Mouse (Mus musculus) mouse trophoblast stem cell (cell line): ENCODE results near the gene Psmd1.

Source experiments
- in situ Hi-C, 2 experiments: fragments of 300-500 bp; cut with MseI, MboI; formaldehyde crosslinking; loops; 2 replicates in 1 of 2; 3 replicates in 1 of 2; pipeline ENCODE4 v1.15.1; 2025

Psmd1 gene

DNA sequence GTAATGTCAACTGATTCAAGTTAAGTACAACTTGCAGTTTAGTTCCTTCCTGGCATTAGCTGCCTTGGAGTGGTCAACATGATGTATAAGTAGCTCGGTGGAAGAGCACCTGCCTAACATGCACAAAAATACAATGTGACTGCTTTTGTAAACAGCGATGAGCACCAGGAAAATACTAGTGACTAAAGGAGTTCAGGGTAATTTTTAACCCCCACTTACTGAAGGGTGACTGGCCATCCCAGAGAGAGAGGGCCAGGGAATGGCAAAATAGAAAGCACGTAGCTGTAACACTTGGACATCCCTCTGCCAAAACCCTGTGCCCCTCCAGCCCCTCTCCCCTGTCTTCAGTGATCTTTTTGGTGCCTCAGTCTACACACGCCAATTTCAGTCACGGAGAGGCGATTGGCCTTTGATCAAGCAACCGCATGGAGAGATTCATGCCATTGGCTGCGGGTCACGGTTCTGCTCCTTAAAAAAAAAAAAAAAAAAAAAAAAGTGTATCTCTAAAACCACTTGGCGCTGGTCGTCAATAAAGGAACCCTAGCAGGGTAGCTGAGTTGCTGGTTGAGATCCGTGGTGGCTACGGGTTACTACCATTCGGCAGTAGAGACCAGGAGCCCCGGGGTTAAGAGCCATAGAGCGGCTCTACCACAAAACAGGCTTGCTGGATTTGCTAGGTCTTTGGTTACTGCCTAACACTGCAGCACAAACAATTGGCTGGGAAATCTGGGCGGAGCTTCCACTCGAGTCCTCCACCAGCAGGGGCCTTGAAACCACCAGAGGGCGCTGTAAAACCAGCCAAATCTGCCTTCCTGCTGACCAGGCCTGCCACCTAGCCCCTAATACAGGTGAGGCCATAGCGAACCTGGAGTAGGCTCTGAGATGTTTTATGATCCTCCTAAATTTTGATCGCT, 5.1 kb upstream of the Psmd1 start:
- in situ Hi-C loops = no loop called here

- in situ Hi-C loops = no loop called here
These were observed 1.7 kb upstream of the Psmd1 start for GRCm38 (mm10) chr1:86062523-86062922.

DNA sequence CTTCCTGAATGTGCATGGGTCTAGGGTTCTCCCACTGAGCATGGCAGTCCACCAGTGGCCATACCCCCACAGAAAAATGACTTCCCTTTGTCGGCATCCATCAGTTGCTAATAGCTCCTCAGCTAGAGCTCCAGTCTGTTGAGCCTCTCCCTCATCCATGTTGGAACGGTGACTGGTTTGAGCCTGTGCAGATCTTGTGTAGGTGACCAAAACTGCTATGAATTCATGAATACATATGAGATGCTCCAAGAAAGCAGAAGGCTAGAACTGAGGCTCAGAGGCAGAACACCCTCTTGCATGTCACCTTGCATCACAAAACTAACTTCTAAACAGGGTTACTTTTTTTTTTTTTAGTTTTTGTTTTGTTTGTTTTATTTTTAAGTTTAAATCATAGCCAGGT, 12.4 kb downstream of the Psmd1 start:
- in situ Hi-C loops = no loop called here

DNA sequence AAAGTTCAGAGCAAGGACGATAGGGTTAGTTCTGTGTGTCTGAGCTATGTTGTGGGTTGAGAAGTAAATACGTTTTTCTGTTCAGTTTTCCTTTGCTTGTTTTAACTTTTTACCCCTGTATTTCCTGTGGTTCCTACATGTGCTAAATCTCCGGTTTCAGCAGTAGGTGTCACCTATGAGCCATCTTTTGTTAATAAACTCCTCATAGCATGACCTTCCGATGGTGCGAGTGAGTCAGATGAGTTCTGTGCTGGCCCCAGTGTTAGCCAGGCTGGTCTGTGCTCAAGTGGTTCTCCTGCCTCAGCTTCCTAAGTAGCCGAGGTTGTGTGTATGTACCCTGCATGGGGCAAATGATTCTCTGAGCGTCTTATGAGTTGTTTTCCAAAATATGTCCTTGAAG, 30.2 kb downstream of the Psmd1 start:
- in situ Hi-C loops = no loop called here

GRCm38 (mm10) chr1:86105054-86105453, 40.9 kb downstream of the Psmd1 start:
- in situ Hi-C loops = no loop called here

DNA sequence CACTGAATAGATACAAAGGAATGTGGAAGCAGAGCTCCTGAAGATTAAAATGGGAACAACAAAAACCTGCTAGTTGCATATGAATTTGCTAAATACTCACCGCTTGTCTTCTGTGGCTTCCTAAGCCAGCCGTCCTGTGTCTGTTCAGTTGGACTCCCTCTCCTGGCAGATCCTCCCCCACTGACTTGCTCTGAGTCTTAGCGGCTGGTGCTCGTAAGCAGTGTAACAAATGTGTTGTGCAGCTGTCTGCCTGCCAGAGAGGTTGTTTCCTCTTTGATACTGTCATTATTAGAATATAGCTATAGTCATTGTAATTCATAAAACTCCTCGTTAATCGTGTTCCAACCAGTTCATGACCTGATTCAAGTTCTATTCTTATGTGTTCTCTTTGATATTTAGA, 47.6 kb downstream of the Psmd1 start, which contains the start of gene Htr2b:
TSS of gene Htr2b (minus strand) at position 192 of the 400 bp plus-strand sequence.
- in situ Hi-C loops = no loop called here

GRCm38 (mm10) chr1:86114141-86114540, 50.0 kb downstream of the Psmd1 start:
- in situ Hi-C loops = no loop called here

DNA sequence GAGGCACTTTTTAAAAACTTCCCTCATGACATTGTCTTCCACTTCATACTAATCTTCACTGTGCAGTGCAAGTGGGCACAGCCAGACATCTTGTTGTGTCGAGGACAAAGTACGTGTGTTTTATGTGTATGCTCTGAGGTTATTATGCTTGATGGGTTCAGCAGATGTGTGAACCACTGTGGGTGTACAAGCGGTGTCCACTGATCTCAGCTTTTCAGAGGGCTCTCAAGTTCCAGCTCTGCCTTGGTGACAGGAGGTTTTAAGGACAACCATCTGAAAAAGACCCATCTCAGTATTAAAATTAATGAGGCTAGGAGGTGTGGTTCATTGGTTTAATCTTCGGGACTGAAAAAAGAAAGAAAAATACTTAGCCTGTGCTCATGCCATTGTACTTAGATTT, 55.4 kb downstream of the Psmd1 start:
- in situ Hi-C loops = no loop called here

DNA sequence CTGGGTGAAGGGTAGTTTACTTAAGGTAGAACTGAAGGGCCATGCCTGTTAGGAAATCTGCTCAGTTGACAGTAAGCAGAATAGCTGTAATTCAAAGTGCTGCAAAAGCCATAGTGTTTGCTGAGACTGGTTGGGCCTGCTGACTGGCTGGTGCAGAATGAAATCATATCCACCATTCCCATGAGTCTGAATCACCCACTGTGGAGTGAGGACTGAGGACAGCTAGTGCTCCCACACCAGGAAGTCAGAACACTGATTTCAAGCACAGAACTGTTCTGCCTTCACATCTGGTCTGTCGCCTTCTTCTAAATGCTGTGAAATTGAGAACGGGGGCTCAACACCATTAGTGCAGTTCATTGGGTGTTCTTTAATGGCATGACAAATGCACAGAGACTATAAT, 61.8 kb downstream of the Psmd1 start:
- in situ Hi-C loops = no loop called here

GRCm38 (mm10) chr1:86133337-86133736, 69.2 kb downstream of the Psmd1 start, which contains the start of gene Gm21972:
TSS of gene Gm21972 (plus strand) at chr1:86133637.
- in situ Hi-C loops = no loop called here

DNA sequence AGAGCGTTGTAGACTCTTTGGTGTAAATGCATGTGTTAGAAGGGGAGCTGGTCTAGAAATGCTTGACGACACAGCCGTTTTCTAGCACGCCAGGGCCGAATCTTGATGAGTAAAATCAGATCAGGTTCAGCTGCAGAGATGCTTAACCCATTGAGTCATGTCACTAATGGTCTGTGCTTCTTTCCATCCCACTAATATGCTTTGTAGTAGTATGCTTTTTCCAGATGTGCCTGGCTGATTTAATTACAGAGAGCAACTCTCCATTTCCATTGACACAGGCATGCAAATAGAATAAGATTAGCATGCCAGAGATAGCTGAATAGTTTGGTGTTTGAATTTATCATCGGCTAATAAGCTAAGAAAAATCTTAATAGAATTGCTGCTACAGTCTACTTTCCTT, 71.1 kb downstream of the Psmd1 start:
- in situ Hi-C loops = no loop called here

DNA sequence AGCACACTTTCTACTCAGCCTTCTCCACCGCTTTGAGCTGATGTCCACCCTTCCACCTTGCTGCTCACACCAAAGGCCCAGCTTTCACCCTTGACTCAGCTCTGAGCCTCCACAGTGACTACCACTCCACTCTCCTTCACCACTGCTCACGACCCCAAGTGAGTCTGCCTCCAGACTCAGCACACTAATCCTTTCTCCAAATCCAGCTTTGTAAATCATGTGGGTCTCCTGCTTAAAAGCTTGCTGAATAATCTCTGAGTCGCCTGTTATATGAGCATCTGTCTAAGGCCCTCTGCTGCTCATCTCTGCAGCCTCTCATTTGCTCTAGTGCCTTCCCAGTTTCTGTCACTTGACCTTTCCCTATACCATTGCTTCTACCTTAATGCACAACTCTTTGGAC, 76.9 kb downstream of the Psmd1 start:
- in situ Hi-C loops = no loop called here

DNA sequence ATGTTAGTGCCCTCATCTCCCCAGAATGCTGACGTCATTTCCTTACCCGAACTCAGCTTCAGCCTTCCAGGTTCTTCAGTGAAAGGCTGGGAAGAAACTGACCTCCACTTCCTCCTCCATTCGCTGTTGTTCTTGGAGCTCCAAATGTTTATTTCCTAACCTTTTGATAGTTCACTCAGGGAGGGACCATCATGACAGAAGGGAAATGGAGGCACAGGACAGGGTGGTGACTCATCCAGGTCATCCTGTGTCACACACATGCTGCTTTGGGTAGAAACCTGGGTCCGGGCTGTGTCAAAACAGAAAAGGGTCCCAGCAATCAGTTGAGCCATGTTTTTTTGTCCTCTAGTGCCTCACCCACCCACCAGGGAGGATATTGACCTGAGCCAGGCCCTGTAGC, 79.0 kb downstream of the Psmd1 start:
- in situ Hi-C loops = no loop called here

- in situ Hi-C loops = no loop called here
These were observed 80.1 kb downstream of the Psmd1 start for GRCm38 (mm10) chr1:86144001-86144944.

GRCm38 (mm10) chr1:86146293-86146692, 82.1 kb downstream of the Psmd1 start:
- in situ Hi-C loops = no loop called here

- in situ Hi-C loops = no loop called here
These were observed 83.4 kb downstream of the Psmd1 start for GRCm38 (mm10) chr1:86147557-86147956.

- in situ Hi-C loops = no loop called here
These were observed 84.0 kb downstream of the Psmd1 start for GRCm38 (mm10) chr1:86148161-86148560.

GRCm38 (mm10) chr1:86150929-86151328, 86.7 kb downstream of the Psmd1 start:
- in situ Hi-C loops = no loop called here

DNA sequence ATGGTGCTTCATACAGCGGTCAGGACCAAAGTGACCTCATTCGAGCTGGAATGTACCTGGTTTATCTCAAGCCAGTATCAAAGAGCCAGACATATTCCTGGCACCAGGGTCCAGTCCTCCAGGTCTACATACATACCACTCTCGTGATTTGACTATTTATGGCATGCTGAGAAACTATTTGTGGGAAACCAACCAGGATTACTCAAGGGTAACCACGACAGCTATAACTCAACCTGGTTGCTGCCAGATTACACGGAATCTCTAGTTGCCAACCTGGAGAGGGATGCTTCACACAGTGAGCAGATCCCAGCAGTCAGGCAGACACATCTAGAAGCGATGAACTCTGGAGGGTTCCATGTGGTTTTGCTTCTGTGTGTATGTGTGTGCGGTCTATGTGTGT, 87.2 kb downstream of the Psmd1 start:
- in situ Hi-C loops = no loop called here

- in situ Hi-C loops = no loop called here
These were observed 88.4 kb downstream of the Psmd1 start for GRCm38 (mm10) chr1:86152618-86153017.

- in situ Hi-C loops = no loop called here
These were observed 90.1 kb downstream of the Psmd1 start, which contains the start of gene Armc9 for GRCm38 (mm10) chr1:86154133-86154823. TSS of gene Armc9 (plus strand) at chr1:86154780.

DNA sequence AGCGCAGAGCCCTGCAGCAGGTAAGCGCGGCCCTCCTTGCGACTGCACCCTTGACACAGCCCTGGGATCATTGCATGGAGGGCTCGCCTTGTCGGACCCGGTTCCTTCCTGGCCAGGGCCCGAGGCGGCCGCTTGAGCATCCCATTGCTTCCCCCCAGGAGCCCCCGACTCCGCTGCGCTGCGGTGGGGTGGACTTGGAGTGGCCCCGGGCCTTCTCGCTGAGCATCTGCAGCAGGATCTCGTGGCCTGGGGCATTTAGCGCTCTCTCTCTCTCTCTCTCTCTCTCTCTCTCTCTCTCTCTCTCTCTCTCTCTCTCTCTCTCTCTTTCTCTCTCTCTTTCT, 90.6 kb downstream of the Psmd1 start:
- in situ Hi-C loops = no loop called here
